8 mouse cellular contexts compared by ENCODE assay signal in the genomic region with DNA sequence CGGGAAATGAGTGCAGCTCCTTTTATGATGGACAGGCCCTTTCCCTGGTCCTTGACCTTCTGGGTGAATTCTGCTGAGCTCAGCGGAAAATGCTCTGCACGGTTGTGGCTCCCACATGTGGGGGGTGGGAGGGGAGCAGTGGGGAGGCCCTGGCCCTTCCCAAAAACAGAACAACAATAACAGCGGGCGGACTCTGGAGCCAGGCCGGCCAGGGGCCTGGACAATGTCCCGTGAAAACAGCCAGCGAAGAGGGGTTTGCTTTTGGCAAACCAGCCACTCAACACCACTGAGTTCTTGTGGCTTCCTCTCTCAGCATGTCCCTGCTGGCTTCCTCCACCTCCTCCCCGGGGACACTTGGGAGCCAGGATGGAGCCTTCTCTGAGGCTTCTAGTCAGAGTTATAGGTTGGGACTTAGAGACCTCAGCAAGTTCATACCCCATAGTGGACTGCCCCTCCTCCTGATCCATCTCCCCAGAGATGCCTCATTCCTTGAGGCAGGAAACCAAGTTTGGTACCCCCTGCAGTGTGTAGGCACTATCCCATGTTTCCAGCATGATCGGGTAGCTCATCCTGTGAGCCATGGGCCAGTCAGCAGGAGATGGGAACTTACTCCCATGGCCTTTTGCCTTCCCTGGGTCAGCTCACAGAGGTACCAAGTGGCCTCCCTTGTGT. TPM values are rescaled to one million over a fixed set of nuclear protein-coding genes. Genes with fewer than 3 reads are reported as not detected.
DNase-seq lines count a peak whose midpoint lies in the region; ATAC-seq and TF ChIP-seq lines count a peak whose summit lies in the region.

No protein-coding gene starts in this region.

- no peaks in the 10 kb centered on the region for H3K79me2 ChIP-seq in liver, adult 2 months (ENCODE audit: control insufficient read depth, insufficient read depth, low read length)

- H3K36me3 ChIP-seq in liver, adult 2 months (ENCODE audit: control insufficient read depth, insufficient read depth, low read length), result no peaks in the 10 kb centered on the region
- no peaks in the 10 kb centered on the region for H3K36me3 ChIP-seq in liver, embryonic 12.5 days
- no peaks in the 10 kb centered on the region for H3K36me3 ChIP-seq in kidney, postnatal 0 days (ENCODE audit: insufficient read depth, low read length)

- WGBS in liver, adult 2 months, result 55% methylated on average over 10 of the region's 10 CpGs
- WGBS in liver, embryonic 12.5 days (ENCODE audit: insufficient replicate concordance), result 43% methylated on average over 10 of the region's 10 CpGs
- WGBS in kidney, postnatal 0 days, result 23% methylated on average over 8 of the region's 10 CpGs

- no peak for TF ChIP-seq POLR2A in liver, adult 2 months (IDR thresholded peaks at IDR 0.05; ENCODE audit: extremely low read depth, insufficient read depth, low read length)
- TF ChIP-seq POLR2A in embryonic fibroblast, embryonic 13.5 days (IDR thresholded peaks at IDR 0.05; ENCODE audit: low read depth, low read length), result no peak

- TF ChIP-seq CTCF in liver, adult 2 months (IDR thresholded peaks at IDR 0.05; ENCODE audit: low read depth, low read length), result no peak
- TF ChIP-seq CTCF in embryonic fibroblast, embryonic 13.5 days (IDR thresholded peaks at IDR 0.05; ENCODE audit: borderline replicate concordance, insufficient read depth, low read length), result no peak
- no peak for TF ChIP-seq CTCF in kidney, postnatal 0 days (IDR thresholded peaks at IDR 0.05; ENCODE audit: low read depth)
- TF ChIP-seq CTCF in layer of hippocampus, adult 2 months (conservative IDR thresholded peaks at IDR 0.05), result no peak

- ATAC-seq in liver, embryonic 12.5 days, result no peak
- ATAC-seq in kidney, postnatal 0 days (replicated peaks; ENCODE audit: low FRiP score, low read depth), result peak; percentile 24; the same call in 1 of the 2 replicates
- ATAC-seq in frontal cortex, adult (ENCODE audit: low TSS enrichment), result no peak

- no peaks in the 10 kb centered on the region for H3K4me1 ChIP-seq in liver, adult 2 months (ENCODE audit: control insufficient read depth, insufficient read depth, low read length)
- no peaks in the 10 kb centered on the region for H3K4me1 ChIP-seq in liver, embryonic 12.5 days
- peaks cover 10% of the 10 kb centered on the region for H3K4me1 ChIP-seq in embryonic fibroblast, embryonic 13.5 days (ENCODE audit: control insufficient read depth, insufficient read depth, low read length)
- peaks cover 21% of the 10 kb centered on the region for H3K4me1 ChIP-seq in kidney, postnatal 0 days (replicated peaks; ENCODE audit: insufficient read depth, low read length)

- no peak overlapping the region for H3K4me2 ChIP-seq in liver, embryonic 12.5 days
- H3K4me2 ChIP-seq in kidney, postnatal 0 days (ENCODE audit: low read length), result no peak overlapping the region

- H3K9me3 ChIP-seq in liver, embryonic 12.5 days (replicated peaks), result no peaks in the 10 kb centered on the region
- H3K9me3 ChIP-seq in kidney, postnatal 0 days (replicated peaks; ENCODE audit: low read length), result no peaks in the 10 kb centered on the region

- DNase-seq in liver, adult 2 months (ENCODE audit: extremely low read depth, low read depth, low spot score), result no peak
- peak; percentile 66 for DNase-seq in kidney, postnatal 0 days (ENCODE audit: low spot score)
- DNase-seq in skeletal muscle tissue, adult 2 months (ENCODE audit: low read depth, low spot score), result peak; percentile 38
- no peak for DNase-seq in layer of hippocampus, adult 2 months (ENCODE audit: low spot score in 2 of 2)
- no peak for DNase-seq in thymus, postnatal 0 days (ENCODE audit: low spot score)

- H3K27me3 ChIP-seq in liver, adult 2 months (ENCODE audit: control insufficient read depth, insufficient read depth, low read length), result no peaks in the 10 kb centered on the region
- no peaks in the 10 kb centered on the region for H3K27me3 ChIP-seq in liver, embryonic 12.5 days (replicated peaks)
- H3K27me3 ChIP-seq in kidney, postnatal 0 days (ENCODE audit: insufficient read depth, low read length), result no peaks in the 10 kb centered on the region

- H3K27ac ChIP-seq in liver, adult 2 months (replicated peaks; ENCODE audit: insufficient read depth, low read depth, low read length), result peak overlapping the region; percentile 19; the same call in 1 of the 2 replicates
- H3K27ac ChIP-seq in liver, embryonic 12.5 days, result no peak overlapping the region
- H3K27ac ChIP-seq in embryonic fibroblast, embryonic 13.5 days (ENCODE audit: insufficient read depth, low read length), result peak overlapping the region; percentile 7
- H3K27ac ChIP-seq in kidney, postnatal 0 days, result peak overlapping the region; percentile 43
- no peak overlapping the region for H3K27ac ChIP-seq in layer of hippocampus, adult 2 months

- no peak overlapping the region for H3K4me3 ChIP-seq in liver, adult 2 months (ENCODE audit: insufficient read depth, low read depth, low read length)
- no peak overlapping the region for H3K4me3 ChIP-seq in liver, embryonic 12.5 days
- no peak overlapping the region for H3K4me3 ChIP-seq in embryonic fibroblast, embryonic 13.5 days (ENCODE audit: insufficient read depth, low read length)
- no peak overlapping the region for H3K4me3 ChIP-seq in kidney, postnatal 0 days (replicated peaks; ENCODE audit: low read depth, low read length)
- H3K4me3 ChIP-seq in layer of hippocampus, adult 2 months, result no peak overlapping the region

- no peak overlapping the region for H3K9ac ChIP-seq in liver, adult 2 months (ENCODE audit: low read depth, low read length)
- no peak overlapping the region for H3K9ac ChIP-seq in liver, embryonic 12.5 days
- no peak overlapping the region for H3K9ac ChIP-seq in kidney, postnatal 0 days (ENCODE audit: low read depth, low read length)

RNA-seq across cellular contexts. Expression of a gene that starts 24.0 kb away (rescaled TPM):
- 5.2 and 5.3 TPM in 2 replicates for total RNA-seq in liver, adult 2 months (2014; rRNA removed)
- polyA plus RNA-seq in liver, adult 2 months (2012; rRNA removed), result 6.4 and 8.4 TPM in 2 replicates
- 0.52 and 1.4 TPM in 2 replicates for polyA plus RNA-seq in liver, embryonic 12.5 days (2016; fragmentation: Nextera tagmentation; extraction: Ambion mirVana)
- 21.8 and 35.2 TPM in 2 replicates for polyA plus RNA-seq in embryonic fibroblast, embryonic 13.5 days (2011; ENCODE audit: insufficient read length, low read depth, missing spikeins)
- 5.1 and 6.1 TPM in 2 replicates for polyA plus RNA-seq in kidney, postnatal 0 days (2015; fragmentation: Nextera tagmentation; extraction: Ambion mirVana)
- total RNA-seq in layer of hippocampus, adult 2 months (2021), result 1 to 10 TPM; 4.7 to 7.7 TPM
- polyA plus RNA-seq in thymus, postnatal 0 days (2015; fragmentation: Nextera tagmentation; extraction: Ambion mirVana), result 0.57 and 0.78 TPM in 2 replicates

RNA-seq across cellular contexts. Expression of a gene that starts 43.2 kb away (rescaled TPM):
- not detected in 2 replicates for total RNA-seq in liver, adult 2 months (2014; rRNA removed)
- polyA plus RNA-seq in liver, adult 2 months (2012; rRNA removed), result not detected in 2 replicates
- polyA plus RNA-seq in liver, embryonic 12.5 days (2016; fragmentation: Nextera tagmentation; extraction: Ambion mirVana), result 0.02 and 0.04 TPM in 2 replicates
- polyA plus RNA-seq in embryonic fibroblast, embryonic 13.5 days (2011; ENCODE audit: insufficient read length, low read depth, missing spikeins), result 0.20 and 0.32 TPM in 2 replicates
- polyA plus RNA-seq in kidney, postnatal 0 days (2015; fragmentation: Nextera tagmentation; extraction: Ambion mirVana), result 0.06 and 0.14 TPM in 2 replicates
- under 1 TPM; 0.22 to 0.36 TPM for total RNA-seq in layer of hippocampus, adult 2 months (2021)
- polyA plus RNA-seq in thymus, postnatal 0 days (2015; fragmentation: Nextera tagmentation; extraction: Ambion mirVana), result 0.08 and 0.10 TPM in 2 replicates

RNA-seq across cellular contexts. Expression of a gene that starts 50.9 kb away (rescaled TPM):
- total RNA-seq in liver, adult 2 months (2014; rRNA removed), result 0.07 TPM in 1 of 2 replicates, not detected in the other
- 0.20 and 0.29 TPM in 2 replicates for polyA plus RNA-seq in liver, adult 2 months (2012; rRNA removed)
- not detected in 2 replicates for polyA plus RNA-seq in liver, embryonic 12.5 days (2016; fragmentation: Nextera tagmentation; extraction: Ambion mirVana)
- not detected in 2 replicates for polyA plus RNA-seq in embryonic fibroblast, embryonic 13.5 days (2011; ENCODE audit: insufficient read length, low read depth, missing spikeins)
- 3.1 and 3.4 TPM in 2 replicates for polyA plus RNA-seq in kidney, postnatal 0 days (2015; fragmentation: Nextera tagmentation; extraction: Ambion mirVana)
- not detected for total RNA-seq in layer of hippocampus, adult 2 months (2021)
- polyA plus RNA-seq in thymus, postnatal 0 days (2015; fragmentation: Nextera tagmentation; extraction: Ambion mirVana), result 0.50 and 0.74 TPM in 2 replicates

Comparison
In these comparisons a context has a peak if more than half of its experiments do, and no peak if none do; other contexts are left out.
1. H3K27ac ChIP-seq: peak in liver, adult 2 months (single experiment), embryonic fibroblast, embryonic 13.5 days (single experiment) and kidney, postnatal 0 days (single experiment); none in liver, embryonic 12.5 days (single experiment) and layer of hippocampus, adult 2 months (single experiment).
2. DNase-seq: peak in kidney, postnatal 0 days (single experiment) and skeletal muscle tissue, adult 2 months (single experiment); none in liver, adult 2 months (single experiment), layer of hippocampus, adult 2 months (0 of 2) and thymus, postnatal 0 days (single experiment).